Mouse (Mus musculus) hindbrain, embryonic 13.5 days (tissue): ENCODE results near the gene Elavl4. TPM values are rescaled to one million over a fixed set of nuclear protein-coding genes. Genes with fewer than 3 reads are reported as not detected.

Source experiments
- ATAC-seq: fragments of 200-750 bp; cut with Nextera tagmentation; 2 replicates; pipeline ENCODE4 v1.8.0; 2017; ENCODE audit warnings: moderate TSS enrichment; ENCODE audit not compliant: low FRiP score
- H3K27ac ChIP-seq: fragments of 300-500 bp; sonication (generic); 2 replicates; pipeline ENCODE4 v1.5.1; 2015; ENCODE audit warnings: inconsistent platforms, mild to moderate bottlenecking, moderate library complexity
- H3K27me3 ChIP-seq: fragments of 300-500 bp; sonication (generic); 2 replicates; pipeline ENCODE4 v1.6.1; 2015; ENCODE audit warnings: mild to moderate bottlenecking, inconsistent platforms
- H3K36me3 ChIP-seq: fragments of 300-500 bp; sonication (generic); 2 replicates; pipeline ENCODE4 v1.6.1; 2015; ENCODE audit warnings: mild to moderate bottlenecking, inconsistent platforms
- H3K4me1 ChIP-seq: fragments of 300-500 bp; sonication (generic); replicated peaks from 2 replicates; pipeline ENCODE4 v1.6.1; 2015; ENCODE audit warnings: inconsistent platforms
- H3K4me2 ChIP-seq: fragments of 300-500 bp; sonication (generic); 2 replicates; pipeline ENCODE4 v1.6.1; 2015; ENCODE audit warnings: inconsistent platforms, mild to moderate bottlenecking, moderate library complexity
- H3K4me3 ChIP-seq: fragments of 300-500 bp; sonication (generic); 2 replicates; pipeline ENCODE4 v1.5.1; 2015; ENCODE audit warnings: mild to moderate bottlenecking, inconsistent platforms
- H3K9ac ChIP-seq: fragments of 300-500 bp; sonication (generic); 2 replicates; pipeline ENCODE4 v1.6.1; 2015; ENCODE audit warnings: mild to moderate bottlenecking, inconsistent platforms
- H3K9me3 ChIP-seq: fragments of 300-500 bp; sonication (generic); 2 replicates; pipeline ENCODE4 v1.6.1; 2016; ENCODE audit warnings: inconsistent platforms
- WGBS: fragments of 180-500 bp; shearing (Covaris S2); methylation state at CpG from one replicate; pipeline ENCODE4 v1.1.7; 2015; 5-methylcytosine and 5-hydroxymethylcytosine counted together
- polyA plus RNA-seq: library from polyadenylated mRNA; unstranded; fragments of >200 nt; fragmentation: Nextera tagmentation; extraction: Ambion mirVana; gene quantifications from 2 replicates; pipeline ENCODE4 v1.2.1, GENCODE M21; 2015

Gene Elavl4
- 394 and 401 TPM in 2 replicates for polyA plus RNA-seq

- Histone ChIP-seq H3K4me1 (peaks cover 10% of the 10 kb centered on the region), H3K4me2 (peak within 1 kb of the TSS; percentile 62), H3K27me3 (no peaks in the 10 kb centered on the region), H3K27ac (peak within 1 kb of the TSS; percentile 93), H3K4me3 (peak within 1 kb of the TSS; percentile 72), H3K9ac (peak within 1 kb of the TSS; percentile 86), H3K36me3 (no peaks in the 10 kb centered on the region), H3K9me3 (no peaks in the 10 kb centered on the region)
- under 1% methylated on average over 75 of the region's 75 CpGs for WGBS
- peak; percentile 97 for ATAC-seq
These were observed at the start of gene Elavl4 for GRCm38 (mm10) chr4:110351178-110352000. Gene Elavl4 (minus strand): TSS chr4:110351909.

DNA sequence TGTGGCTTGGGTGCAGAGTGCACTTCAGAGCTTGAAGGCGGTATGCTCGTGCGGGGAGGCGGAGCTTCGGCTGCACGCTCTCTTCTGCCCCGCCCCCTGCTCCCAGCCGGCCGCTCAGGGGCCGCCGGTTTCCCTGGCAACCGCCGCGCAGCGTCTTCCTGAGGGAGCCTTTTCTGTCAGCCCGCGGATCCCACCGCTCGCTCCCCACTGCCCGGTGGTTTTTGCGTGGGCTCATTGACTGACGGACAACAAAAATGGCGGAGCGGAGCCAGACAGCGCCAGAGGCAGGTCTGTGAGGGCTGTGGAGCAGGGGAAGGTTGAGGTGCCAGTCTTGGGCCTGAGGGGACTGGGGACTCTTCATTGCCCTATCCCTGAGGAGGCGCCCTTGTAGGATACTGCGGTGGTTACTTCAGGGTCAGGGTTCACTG, 45.9 kb upstream of the Elavl4 start, which contains the start of gene Agbl4:
TSS of gene Agbl4 (plus strand) at position 44 of the 428 bp plus-strand sequence.
- under 1% methylated on average over 27 of the region's 27 CpGs for WGBS
- H3K9ac ChIP-seq = peak within 1 kb of the TSS; percentile 74
- peak within 1 kb of the TSS; percentile 36; the same call in 1 of the 2 replicates for H3K27ac ChIP-seq
- H3K9me3 ChIP-seq = no peaks in the 10 kb centered on the region
- peaks cover 11% of the 10 kb centered on the region for H3K4me1 ChIP-seq
- peak within 1 kb of the TSS; percentile 59 for H3K4me3 ChIP-seq
- H3K36me3 ChIP-seq = no peaks in the 10 kb centered on the region
- H3K4me2 ChIP-seq = peak within 1 kb of the TSS; percentile 64
- ATAC-seq = peak; percentile 98
- H3K27me3 ChIP-seq = no peaks in the 10 kb centered on the region

- 83% methylated on average over 5 of the region's 5 CpGs for WGBS
- Histone ChIP-seq H3K4me2 (no peak overlapping the region), H3K9ac (no peak overlapping the region), H3K4me1 (peaks cover 11% of the 10 kb centered on the region), H3K27me3 (no peaks in the 10 kb centered on the region), H3K36me3 (no peaks in the 10 kb centered on the region), H3K4me3 (no peak overlapping the region), H3K27ac (no peak overlapping the region), H3K9me3 (no peaks in the 10 kb centered on the region)
- no peak for ATAC-seq
These were observed 44.5 kb upstream of the Elavl4 start for GRCm38 (mm10) chr4:110396221-110396620.

DNA sequence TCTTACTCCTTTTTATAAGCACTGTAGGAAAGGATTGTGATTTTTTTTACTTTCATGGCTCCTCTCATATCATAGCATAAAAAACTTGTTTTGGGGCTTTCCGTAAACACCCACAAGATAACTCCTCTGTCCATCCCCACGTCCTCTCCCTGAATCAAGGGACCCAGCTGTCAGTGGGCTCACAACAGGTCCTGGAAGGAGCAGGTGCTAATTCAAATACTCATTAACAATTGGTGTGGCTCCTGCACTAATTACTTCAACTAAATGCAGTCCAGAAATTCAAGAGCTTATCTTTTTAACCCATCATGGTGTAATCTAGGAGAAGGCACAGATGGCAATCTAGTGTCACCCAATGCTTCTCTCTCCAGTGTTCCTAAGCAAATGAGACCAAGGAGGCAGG, 8.9 kb upstream of the Elavl4 start:
- no peak overlapping the region for H3K4me3 ChIP-seq
- H3K36me3 ChIP-seq = no peaks in the 10 kb centered on the region
- no peak for ATAC-seq
- 50% methylated on average over 2 of the region's 2 CpGs for WGBS
- H3K27ac ChIP-seq = no peak overlapping the region
- H3K4me1 ChIP-seq = no peaks in the 10 kb centered on the region
- H3K27me3 ChIP-seq = no peaks in the 10 kb centered on the region
- H3K4me2 ChIP-seq = no peak overlapping the region
- no peak overlapping the region for H3K9ac ChIP-seq
- H3K9me3 ChIP-seq = no peaks in the 10 kb centered on the region

GRCm38 (mm10) chr4:110352001-110352369, 276 bp upstream of the Elavl4 start:
- no peaks in the 10 kb centered on the region for H3K27me3 ChIP-seq
- peak overlapping the region; percentile 93 for H3K27ac ChIP-seq
- 10% methylated on average over 5 of the region's 5 CpGs for WGBS
- H3K9me3 ChIP-seq = no peaks in the 10 kb centered on the region
- H3K4me3 ChIP-seq = peak overlapping the region; percentile 72
- peak overlapping the region; percentile 86 for H3K9ac ChIP-seq
- peak; percentile 28 for ATAC-seq
- H3K4me1 ChIP-seq = peaks cover 10% of the 10 kb centered on the region
- H3K4me2 ChIP-seq = peak overlapping the region; percentile 62
- H3K36me3 ChIP-seq = no peaks in the 10 kb centered on the region

DNA sequence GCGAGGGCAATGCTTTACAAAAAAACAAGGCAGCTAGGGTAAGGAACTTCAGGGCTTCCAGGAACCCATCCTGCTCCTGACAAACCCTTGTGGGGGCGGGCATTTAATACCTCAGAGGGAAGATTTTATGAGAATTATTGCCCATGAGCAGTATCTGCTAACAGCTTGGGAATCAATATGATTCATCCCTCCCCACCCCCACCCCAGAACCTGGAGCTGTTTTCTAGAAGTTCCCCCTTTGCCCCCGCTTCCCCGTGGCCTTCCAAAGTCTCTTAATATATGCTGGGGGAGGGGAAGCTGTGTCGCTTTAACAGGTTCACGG, 892 bp downstream of the Elavl4 start:
- H3K9ac ChIP-seq = peak overlapping the region; percentile 86
- H3K4me1 ChIP-seq = peaks cover 10% of the 10 kb centered on the region
- H3K27ac ChIP-seq = peak overlapping the region; percentile 93
- no peaks in the 10 kb centered on the region for H3K36me3 ChIP-seq
- peak; percentile 10 for ATAC-seq
- H3K4me3 ChIP-seq = peak overlapping the region; percentile 72
- peak overlapping the region; percentile 62 for H3K4me2 ChIP-seq
- WGBS = 6% methylated on average over 6 of the region's 6 CpGs
- no peaks in the 10 kb centered on the region for H3K27me3 ChIP-seq
- H3K9me3 ChIP-seq = no peaks in the 10 kb centered on the region

DNA sequence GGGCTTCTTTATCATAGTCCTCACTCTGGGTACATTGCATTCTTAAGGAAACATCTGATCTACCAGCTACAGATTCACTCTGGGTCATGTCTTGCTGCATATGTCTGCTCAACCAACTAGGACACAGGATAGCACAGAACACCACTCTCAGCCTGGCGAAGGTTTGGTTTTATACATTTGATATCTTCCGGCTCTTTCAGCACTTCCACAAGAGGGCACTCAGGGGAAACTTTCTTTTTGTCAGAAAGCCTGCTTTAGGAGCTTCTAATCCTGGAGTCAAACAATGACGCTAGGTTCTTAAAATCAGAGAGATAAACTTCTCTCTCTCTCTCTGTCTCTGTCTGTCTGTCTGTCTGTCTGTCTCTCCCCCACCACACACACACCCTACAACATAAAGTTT, 27.8 kb downstream of the Elavl4 start:
- H3K9me3 ChIP-seq = no peaks in the 10 kb centered on the region
- H3K4me1 ChIP-seq = no peaks in the 10 kb centered on the region
- H3K4me3 ChIP-seq = no peak overlapping the region
- no peak for ATAC-seq
- no peaks in the 10 kb centered on the region for H3K36me3 ChIP-seq
- no peaks in the 10 kb centered on the region for H3K27me3 ChIP-seq
- WGBS = 75% methylated on average over 3 of the region's 3 CpGs
- H3K27ac ChIP-seq = no peak overlapping the region
- H3K4me2 ChIP-seq = no peak overlapping the region
- H3K9ac ChIP-seq = no peak overlapping the region

DNA sequence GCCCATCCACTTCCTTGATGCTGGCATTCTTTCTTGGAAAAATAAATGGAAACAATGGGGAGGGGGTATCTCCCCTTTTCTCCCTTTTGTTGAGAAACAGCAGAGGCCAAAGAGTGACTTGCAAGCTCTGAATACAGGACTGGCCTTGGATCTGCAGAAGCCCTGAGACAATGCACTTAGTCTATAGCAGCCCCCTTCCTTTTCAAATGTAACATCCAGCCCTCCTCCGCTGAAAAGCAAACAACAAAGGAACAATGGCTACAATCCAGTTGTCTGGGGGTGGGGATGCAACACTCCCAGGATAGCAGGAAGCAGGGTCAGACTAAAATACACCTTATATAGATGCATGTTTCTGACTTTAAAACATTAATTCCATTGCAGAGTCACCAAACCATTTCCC, 39.6 kb downstream of the Elavl4 start:
- no peak for ATAC-seq
- 6% methylated on average over 1 of the region's 1 CpGs for WGBS
- Histone ChIP-seq H3K27me3 (no peaks in the 10 kb centered on the region), H3K4me1 (no peaks in the 10 kb centered on the region; the same call in 1 of the 2 replicates), H3K27ac (no peak overlapping the region), H3K9me3 (no peaks in the 10 kb centered on the region), H3K36me3 (no peaks in the 10 kb centered on the region), H3K9ac (no peak overlapping the region), H3K4me3 (no peak overlapping the region), H3K4me2 (no peak overlapping the region)

- no peaks in the 10 kb centered on the region for H3K4me1 ChIP-seq
- ATAC-seq = no peak
- H3K9ac ChIP-seq = no peak overlapping the region
- H3K27me3 ChIP-seq = no peaks in the 10 kb centered on the region
- H3K4me3 ChIP-seq = no peak overlapping the region
- H3K4me2 ChIP-seq = no peak overlapping the region
- H3K27ac ChIP-seq = no peak overlapping the region
- no peaks in the 10 kb centered on the region for H3K36me3 ChIP-seq
- 63% methylated on average over 5 of the region's 5 CpGs for WGBS
- no peaks in the 10 kb centered on the region for H3K9me3 ChIP-seq
These were observed 44.7 kb downstream of the Elavl4 start for GRCm38 (mm10) chr4:110306972-110307371.

DNA sequence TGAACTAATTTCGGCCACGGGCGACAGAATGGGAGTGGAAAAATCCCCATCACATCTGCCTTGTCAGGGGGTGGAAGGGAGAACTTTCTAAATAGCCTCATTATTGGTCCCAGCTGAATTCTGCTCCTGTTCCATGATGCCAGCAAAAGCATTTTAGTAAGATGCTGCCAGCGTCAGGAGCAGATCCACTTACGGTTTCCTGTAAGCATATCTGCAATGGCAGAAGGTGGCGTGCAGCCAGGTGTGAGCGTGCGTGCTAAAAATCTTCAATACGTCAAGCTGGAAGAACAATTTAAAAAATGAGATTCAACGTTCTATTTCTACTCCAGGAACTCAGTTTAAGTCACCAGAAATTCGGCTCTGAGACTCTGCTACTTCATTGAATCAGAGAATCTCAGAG, 45.1 kb downstream of the Elavl4 start:
- Histone ChIP-seq H3K9me3 (no peaks in the 10 kb centered on the region), H3K36me3 (no peaks in the 10 kb centered on the region), H3K27ac (no peak overlapping the region), H3K4me2 (no peak overlapping the region), H3K27me3 (no peaks in the 10 kb centered on the region), H3K9ac (no peak overlapping the region), H3K4me1 (no peaks in the 10 kb centered on the region), H3K4me3 (no peak overlapping the region)
- WGBS = 66% methylated on average over 11 of the region's 11 CpGs
- ATAC-seq = no peak

DNA sequence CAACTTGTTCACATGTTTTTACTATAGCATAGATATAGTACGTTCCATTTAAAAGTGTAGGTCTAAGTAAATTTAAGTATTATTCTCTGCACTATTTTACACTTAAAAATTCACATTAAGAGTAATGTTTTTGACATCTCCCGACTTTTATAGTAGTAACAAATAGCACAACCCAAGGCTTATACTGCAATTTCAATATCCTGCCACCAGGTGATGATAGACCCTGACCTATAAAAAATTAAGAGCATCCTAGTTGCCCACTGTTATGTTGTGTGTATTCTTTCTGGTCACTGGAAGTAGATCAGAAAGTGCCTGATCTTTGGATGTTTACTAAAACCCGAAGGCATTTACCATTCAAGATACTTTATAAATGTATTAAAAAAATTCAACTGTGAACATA, 55.9 kb downstream of the Elavl4 start:
- no peak overlapping the region for H3K27ac ChIP-seq
- no peak for ATAC-seq
- H3K27me3 ChIP-seq = no peaks in the 10 kb centered on the region
- H3K9ac ChIP-seq = no peak overlapping the region
- no peaks in the 10 kb centered on the region for H3K36me3 ChIP-seq
- no peak overlapping the region for H3K4me2 ChIP-seq
- H3K9me3 ChIP-seq = no peaks in the 10 kb centered on the region
- 89% methylated on average over 3 of the region's 3 CpGs for WGBS
- H3K4me1 ChIP-seq = peaks cover 9% of the 10 kb centered on the region
- H3K4me3 ChIP-seq = no peak overlapping the region

DNA sequence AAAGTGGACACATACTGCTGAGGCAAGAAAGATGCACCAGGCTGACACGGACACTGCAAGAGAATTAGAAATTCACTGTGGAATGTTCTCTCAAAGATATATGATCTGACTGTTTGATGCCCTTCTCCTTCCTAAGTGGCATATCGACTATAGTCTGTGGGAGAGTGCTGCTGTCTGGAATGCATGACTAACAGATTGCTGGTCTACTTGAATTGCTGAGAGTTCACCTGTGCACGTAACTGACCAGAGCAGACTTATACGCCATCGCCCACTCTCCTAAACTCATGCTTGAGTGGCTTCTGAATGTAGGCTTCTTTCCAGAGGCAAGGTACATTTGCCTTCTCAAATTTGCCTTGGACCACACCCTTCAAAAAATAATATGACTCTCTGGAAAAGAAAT, 58.5 kb downstream of the Elavl4 start:
- peaks cover 15% of the 10 kb centered on the region for H3K4me1 ChIP-seq
- no peak overlapping the region for H3K4me3 ChIP-seq
- H3K9ac ChIP-seq = no peak overlapping the region
- ATAC-seq = no peak
- no peaks in the 10 kb centered on the region for H3K36me3 ChIP-seq
- H3K4me2 ChIP-seq = no peak overlapping the region
- H3K9me3 ChIP-seq = no peaks in the 10 kb centered on the region
- WGBS = 54% methylated on average over 5 of the region's 5 CpGs
- no peaks in the 10 kb centered on the region for H3K27me3 ChIP-seq
- H3K27ac ChIP-seq = peak overlapping the region; percentile 44; the same call in 1 of the 2 replicates

DNA sequence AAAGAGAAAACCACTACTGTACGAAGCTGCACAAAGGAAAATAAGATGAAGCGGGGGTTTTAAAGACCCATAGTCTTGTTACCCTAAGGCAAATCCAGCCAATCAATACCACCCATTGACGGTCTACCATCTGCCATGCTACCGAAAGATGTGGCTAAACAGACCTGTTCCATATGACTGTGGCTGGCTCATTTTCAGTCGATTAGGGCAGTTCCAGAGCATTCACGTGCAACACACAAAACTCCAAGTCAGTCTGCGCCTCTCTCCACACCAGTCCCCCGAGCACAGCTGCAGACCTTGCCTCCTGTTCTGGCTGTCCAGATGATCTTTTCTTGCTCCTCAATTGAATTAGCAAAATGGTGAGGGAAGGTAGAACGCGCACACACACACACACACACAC, 59.2 kb downstream of the Elavl4 start:
- Histone ChIP-seq H3K36me3 (no peaks in the 10 kb centered on the region), H3K9ac (no peak overlapping the region), H3K4me1 (peaks cover 15% of the 10 kb centered on the region), H3K27me3 (no peaks in the 10 kb centered on the region), H3K4me2 (peak overlapping the region; percentile 29), H3K4me3 (0 out of 2 replicates have a peak overlapping the region, but pooled peaks have one; percentile 2), H3K27ac (peak overlapping the region; percentile 52), H3K9me3 (no peaks in the 10 kb centered on the region)
- ATAC-seq = peak; percentile 64
- WGBS = 30% methylated on average over 10 of the region's 10 CpGs
